Mouse (Mus musculus) kidney, postnatal 25 days (tissue): ENCODE results near the gene D430041D05Rik.
A peak's percentile ranks its signal among the peaks of the same experiment; 100 is the strongest.
"Not testable (repeated sequence)": the region's sequence is repeated elsewhere in the genome, so short reads cannot be mapped to it uniquely, and the experiment has no call there.

Experiments
- DNase-seq, 2 experiments: peaks; one replicate each; pipeline ENCODE4 v3.0.0; 2021; ENCODE audit warnings: mixed read lengths in 2 of 2

The D430041D05Rik gene

DNA sequence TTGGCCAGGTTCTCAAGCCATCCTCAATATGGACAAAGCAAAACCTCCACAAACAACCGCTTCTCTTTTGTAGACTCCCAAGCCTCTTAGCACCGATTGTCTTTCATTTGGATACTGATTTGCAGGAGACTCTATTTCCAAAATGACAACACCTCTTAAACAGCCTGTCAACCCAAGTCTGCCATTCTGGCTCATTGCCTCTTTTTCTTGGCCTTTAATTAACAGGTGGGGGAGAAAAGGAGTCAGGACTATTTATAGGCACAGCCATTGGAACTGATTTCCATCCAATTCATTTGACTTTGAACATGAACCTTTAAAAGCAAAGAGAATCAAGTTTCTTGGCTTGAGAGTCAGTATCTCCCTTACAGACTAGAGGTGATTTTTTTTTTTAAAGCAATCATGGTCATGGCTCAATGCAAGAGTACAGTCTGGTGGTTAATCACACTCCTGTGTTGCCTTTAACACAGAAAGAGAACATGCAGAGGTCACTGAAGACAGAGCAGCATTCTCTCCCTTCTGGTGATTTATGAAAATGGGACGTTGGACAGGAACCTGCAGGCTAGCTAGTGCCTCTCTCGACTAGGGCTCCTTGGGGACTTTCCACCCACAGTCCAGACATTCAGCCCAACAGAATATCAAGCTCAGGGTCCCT, 262.8 kb downstream of the D430041D05Rik start:
- no peak for DNase-seq

GRCm38 (mm10) chr2:104145983-104146382, 264.8 kb downstream of the D430041D05Rik start:
- no peak for DNase-seq

GRCm38 (mm10) chr2:104144004-104144403, 266.8 kb downstream of the D430041D05Rik start:
- DNase-seq: no peak

DNA sequence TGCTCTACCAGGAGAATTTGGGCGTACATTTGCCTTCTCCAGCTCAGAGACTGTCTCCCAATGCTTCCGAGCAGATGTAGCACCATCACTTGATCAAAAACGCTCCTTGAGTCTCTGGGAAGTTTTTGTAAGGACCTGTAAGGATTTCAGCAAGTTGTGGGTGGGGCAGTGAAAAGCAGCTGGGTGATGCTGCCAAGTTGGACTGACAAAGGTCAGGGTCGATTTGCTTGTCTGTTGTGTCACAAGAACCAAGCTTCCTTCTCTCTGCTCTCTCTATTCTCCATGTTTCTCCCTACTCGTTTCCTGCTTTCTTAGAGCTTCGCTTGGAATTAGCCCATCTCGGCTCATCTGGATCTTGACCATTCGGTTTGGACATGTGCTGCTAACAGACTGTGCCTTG, 268.7 kb downstream of the D430041D05Rik start:
- no peak for DNase-seq

GRCm38 (mm10) chr2:104135920-104136319, 274.9 kb downstream of the D430041D05Rik start:
- DNase-seq: no peak

DNA sequence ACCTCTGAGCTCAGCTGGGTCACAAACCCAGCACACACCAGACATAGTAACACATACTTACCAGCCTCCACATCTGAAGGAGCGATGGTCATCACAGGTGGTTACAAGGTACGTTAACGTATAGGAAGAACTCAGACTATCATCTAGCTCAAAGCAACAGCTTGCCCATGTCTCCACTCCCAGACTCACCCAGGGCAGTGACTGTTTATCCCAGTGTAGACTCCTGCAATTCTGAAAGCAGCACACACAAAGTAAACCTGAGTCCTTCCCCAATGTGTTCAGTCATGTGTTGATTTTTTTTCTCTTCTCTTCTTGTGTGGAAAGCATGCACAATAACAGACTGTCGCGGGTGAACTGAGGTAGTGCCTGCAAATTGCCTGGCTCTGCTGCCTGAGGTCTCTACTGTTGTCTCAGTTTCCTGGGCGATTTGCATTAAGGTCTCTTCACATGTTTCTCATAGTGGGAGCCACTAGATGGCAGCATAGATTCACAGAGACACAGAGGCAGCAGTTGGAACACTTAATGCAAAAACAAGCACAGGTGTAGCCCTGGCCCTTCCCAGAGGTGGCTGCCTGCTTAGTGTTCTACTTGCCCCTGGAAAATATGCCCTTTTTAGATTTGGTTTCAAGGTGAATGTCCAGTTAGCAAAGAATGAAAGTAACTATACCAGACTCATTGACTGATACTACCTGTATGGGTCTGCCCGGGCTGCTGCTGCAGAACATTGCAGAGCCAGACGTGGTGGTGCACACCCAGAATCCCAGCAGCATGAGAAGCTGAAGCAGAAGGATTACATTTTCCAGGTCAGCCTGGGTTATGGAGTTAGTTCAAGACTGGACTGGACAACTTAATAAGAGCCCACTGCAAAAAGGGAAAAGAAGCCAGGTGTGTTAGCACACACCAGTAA, 276.4 kb downstream of the D430041D05Rik start:
- peak; percentile 67 to 76 for DNase-seq

- DNase-seq: no peak
These were observed 277.6 kb downstream of the D430041D05Rik start for GRCm38 (mm10) chr2:104133042-104133810.

DNA sequence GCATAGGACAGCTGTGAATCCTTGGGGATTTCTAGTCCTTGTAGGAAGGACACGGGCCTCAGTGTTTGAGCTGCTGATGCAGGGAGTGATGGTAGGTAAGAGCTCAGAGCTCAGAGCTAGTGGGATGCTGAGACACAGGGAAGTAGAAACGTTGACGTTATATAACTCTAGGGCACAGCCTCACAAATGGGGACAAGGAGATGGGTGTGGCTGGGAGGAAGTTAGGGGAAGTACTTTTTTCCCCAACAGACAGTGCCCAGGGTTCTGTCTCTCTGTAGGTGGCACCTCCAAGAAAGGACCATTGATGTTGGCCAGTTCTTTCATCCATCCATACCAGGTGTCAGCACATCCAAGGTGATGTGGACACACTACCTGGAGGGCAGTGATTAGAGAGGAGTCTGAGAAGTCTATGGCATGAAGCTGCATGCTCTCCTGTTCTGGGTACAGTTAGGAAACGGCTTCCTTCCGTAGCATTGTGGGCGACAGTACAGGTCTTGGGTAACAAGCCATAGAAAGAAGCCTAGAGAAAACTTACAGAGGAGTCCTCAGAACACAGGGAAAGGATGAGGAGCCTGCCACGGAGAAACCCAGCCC, 278.4 kb downstream of the D430041D05Rik start:
- no peak for DNase-seq

DNA sequence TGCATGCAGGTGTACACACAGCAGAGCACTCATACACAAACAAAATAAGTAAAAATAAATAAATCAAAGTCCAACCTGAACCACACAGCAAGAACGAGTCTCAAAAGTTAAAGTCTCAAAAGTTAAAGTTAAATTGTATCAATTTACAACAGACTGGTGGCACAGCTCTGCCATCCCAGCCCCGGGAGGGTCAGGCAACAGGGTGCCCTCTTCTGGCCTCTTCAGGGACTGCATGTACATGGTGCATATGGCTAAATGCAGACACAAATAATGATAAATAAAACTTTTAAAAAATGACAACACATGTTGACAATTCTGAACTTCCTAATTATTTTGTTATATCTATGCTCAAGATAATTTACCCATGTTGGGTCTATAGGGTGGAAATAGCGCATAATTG, 279.8 kb downstream of the D430041D05Rik start:
- DNase-seq: peak in 1 of 2 experiments; percentile 63

DNA sequence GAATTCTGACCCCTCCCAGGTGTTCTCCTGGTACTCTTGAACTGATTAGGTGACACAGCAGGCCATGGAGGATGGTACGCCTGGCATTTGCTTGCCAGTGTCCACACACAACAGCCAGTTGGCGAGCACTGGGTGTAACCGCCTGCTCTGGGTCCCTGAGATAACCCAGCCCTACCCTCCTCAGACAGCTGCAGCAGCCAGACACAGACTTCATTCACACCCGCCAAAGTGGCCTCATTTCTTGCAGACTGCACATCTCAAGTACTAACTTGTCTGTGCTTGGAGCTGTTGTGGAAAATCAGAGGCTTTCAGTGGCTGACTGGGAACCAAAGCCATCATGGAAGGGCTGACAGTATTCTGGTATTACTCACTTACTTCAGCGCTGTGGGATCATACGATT, 280.6 kb downstream of the D430041D05Rik start:
- no peak for DNase-seq

DNA sequence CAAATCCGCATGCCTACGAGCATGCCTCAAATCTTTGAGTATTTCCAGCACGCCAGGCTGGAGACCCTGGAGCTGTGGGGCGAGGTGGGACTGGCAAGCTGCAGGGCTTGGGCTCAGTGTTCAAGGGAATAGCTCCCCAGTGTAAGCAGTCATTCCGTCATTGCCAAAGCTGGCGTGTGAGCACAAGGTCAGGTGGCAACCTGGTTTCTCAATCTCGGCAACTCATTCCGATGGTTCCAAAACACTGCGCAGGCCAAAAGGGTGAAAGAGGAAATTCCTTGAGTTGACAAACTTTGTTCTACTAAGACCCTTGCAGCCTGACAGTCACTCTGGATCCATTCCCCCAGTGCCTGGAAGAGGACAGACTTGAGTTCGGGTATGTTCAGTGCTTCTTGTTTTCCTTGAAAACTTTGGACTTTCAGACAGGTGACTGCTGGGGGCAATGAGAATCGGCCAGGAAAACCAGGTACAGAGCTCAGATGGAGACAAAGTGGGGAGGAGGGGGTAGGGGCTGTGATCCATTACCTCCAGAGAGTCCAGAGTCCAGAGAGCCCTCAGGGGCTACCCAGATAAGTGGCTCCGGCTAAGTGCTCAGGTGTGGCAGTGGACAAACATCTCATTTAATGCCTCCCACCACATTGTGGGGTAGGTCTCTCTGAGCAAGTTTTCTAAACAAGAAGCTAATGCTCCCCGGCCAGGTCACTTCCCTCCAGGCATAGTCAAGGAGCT, 281.8 kb downstream of the D430041D05Rik start:
- DNase-seq: peak in 1 of 2 experiments; percentile 56

DNA sequence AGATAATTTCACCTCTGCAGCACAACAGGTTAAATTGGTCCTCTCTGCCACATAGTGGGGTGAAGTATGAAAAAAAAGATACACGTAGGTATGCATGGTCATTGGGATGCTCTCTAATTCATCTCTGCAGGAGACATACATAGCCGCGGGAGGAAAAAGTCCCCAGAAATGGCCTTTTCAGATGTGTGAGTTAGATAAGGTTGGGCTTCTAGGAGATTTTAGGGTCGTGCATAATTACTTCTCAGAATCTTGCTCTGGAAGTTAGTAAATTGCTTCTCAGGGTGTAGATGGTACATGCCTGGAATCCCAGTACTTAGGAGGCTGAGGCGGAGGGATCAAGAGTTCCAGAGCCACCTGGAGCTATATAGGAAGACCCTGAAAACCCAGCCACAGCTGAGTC, 286.7 kb downstream of the D430041D05Rik start:
- DNase-seq: no peak

- peak in 1 of 2 experiments; percentile 49 for DNase-seq
These were observed 287.3 kb downstream of the D430041D05Rik start for GRCm38 (mm10) chr2:104123540-104123939.

DNA sequence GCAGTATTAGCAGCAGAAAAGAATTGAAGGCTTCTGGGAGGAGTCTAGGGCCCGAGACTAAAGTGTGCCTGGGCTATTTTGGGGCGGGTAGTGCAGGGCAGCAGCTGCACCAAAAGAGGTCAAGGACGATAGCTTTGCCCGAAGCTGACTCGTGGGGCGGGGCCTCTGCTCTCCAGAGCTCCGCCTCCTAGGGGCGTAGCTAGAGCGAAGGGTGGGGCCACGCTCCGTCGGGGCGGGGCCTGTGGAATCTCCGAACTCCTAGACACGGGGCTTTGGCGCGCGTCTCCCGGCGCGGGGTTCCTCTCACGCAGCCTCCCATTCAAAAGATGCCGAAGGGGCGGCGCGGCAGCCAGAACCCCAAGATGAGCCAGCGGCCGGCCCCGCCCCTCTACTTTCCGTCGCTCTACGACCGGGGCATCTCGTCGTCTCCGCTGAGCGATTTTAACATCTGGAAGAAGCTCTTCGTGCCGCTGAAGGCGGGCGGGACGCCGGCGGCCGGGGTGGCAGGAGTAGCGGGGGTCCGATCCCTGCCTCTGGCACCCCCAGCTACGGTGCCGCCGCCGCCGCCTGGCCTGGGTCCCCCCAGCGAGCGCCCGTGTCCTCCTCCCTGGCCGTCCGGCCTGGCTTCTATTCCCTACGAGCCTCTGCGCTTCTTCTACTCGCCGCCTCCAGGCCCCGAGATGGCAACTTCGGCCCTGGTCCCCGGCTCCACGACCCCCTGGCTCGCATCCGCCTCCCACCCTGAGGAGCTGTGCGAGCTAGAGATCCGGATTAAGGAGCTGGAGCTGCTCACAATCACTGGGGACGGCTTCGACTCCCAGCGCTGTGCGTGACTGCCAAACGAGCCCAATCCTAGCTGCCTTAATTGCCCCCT, 288.1 kb downstream of the D430041D05Rik start, which contains the start of gene A930018P22Rik:
Gene A930018P22Rik (plus strand): TSS at position 265 of the 874 bp plus-strand sequence.
- DNase-seq: peak; percentile 93

GRCm38 (mm10) chr2:104121681-104122504, 288.9 kb downstream of the D430041D05Rik start:
- peak in 1 of 2 experiments; percentile 48 for DNase-seq

- no peak for DNase-seq
These were observed 290.5 kb downstream of the D430041D05Rik start for GRCm38 (mm10) chr2:104120312-104120711.

DNA sequence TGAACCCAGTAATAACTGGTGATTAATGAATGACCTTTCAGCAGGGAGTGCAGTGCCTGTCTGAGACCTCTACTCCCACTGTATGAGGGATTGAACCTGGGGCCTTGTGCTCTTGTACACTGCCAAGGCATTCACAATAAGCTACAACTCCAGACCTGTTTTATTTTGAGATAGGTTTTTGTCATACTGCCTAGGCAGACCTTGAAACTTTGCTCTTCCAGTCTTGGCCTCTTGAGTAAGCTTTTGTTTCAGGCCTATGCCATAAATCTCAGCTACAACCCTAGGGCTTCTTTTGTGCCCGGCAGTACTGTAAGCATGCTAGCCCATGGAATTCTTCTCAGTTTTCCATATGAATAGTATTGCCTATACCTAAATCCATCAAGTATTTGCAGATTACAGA, 291.7 kb downstream of the D430041D05Rik start:
- no peak for DNase-seq

DNA sequence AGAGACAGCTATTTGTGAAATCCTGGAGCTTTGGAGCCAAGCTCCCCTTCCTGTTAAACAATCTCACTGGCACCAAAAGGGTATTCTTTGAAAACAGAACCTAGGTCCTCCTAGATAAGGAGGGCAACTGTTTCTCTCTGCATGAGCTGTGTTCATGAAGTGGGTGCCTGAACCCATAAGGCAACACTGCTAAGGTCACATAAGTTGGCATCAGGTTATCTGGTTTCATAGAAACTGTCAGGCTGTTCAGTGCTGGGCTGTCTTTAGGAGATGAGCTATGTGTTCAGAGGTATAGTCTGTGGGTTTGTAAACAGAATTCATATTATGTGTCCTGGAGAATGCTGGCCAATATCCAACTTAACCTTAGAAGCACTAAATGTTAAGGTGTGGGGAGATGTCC, 293.6 kb downstream of the D430041D05Rik start:
- DNase-seq: not testable (repeated sequence)

GRCm38 (mm10) chr2:104114898-104115297, 295.9 kb downstream of the D430041D05Rik start:
- no peak for DNase-seq

GRCm38 (mm10) chr2:104113563-104113962, 297.2 kb downstream of the D430041D05Rik start:
- DNase-seq: not testable (repeated sequence)
